Mouse (Mus musculus) megakaryocyte, embryonic 14.5 days (primary cell): ENCODE data around the gene Lgals3bp.

Source experiments
- FLI1 ChIP-seq: IDR thresholded peaks from 2 replicates; pipeline ENCODE4 v1.6.1; 2012; ENCODE audit warnings: low read length, inconsistent platforms, mixed read lengths
- GATA1 ChIP-seq: IDR thresholded peaks from 3 replicates; pipeline ENCODE4 v1.6.1; 2012; ENCODE audit warnings: mixed read lengths, low read length, inconsistent platforms, borderline replicate concordance

GRCm38 (mm10) chr11:118442691-118443090 is 40.8 kb upstream of the Lgals3bp start:
- no peak for TF ChIP-seq GATA1
- no peak for TF ChIP-seq FLI1
